Mouse (Mus musculus): ENCODE data around the gene Bahcc1.

The Bahcc1 gene

GRCm38 (mm10) chr11:120208848-120209247 lies 23.9 kb upstream of the Bahcc1 start:
- DNase-seq, result no peak

GRCm38 (mm10) chr11:120209462-120209861 lies 23.3 kb upstream of the Bahcc1 start:
- no peak for DNase-seq

GRCm38 (mm10) chr11:120215726-120216241 lies 17.0 kb upstream of the Bahcc1 start:
- DNase-seq, result peak; percentile 44

- DNase-seq, result no peak
Observed at GRCm38 (mm10) chr11:120216540-120217324, 16.0 kb upstream of the Bahcc1 start.

- DNase-seq, result no peak
Observed at GRCm38 (mm10) chr11:120218176-120218856, 14.4 kb upstream of the Bahcc1 start.

- DNase-seq, result peak; percentile 45
Observed at GRCm38 (mm10) chr11:120218946-120219345, 13.8 kb upstream of the Bahcc1 start.

- DNase-seq, result peak; percentile 52
Observed at GRCm38 (mm10) chr11:120219916-120220522, 12.7 kb upstream of the Bahcc1 start.

GRCm38 (mm10) chr11:120220963-120221827 lies 11.6 kb upstream of the Bahcc1 start:
- DNase-seq, result no peak

- no peak for DNase-seq
Observed at GRCm38 (mm10) chr11:120222425-120223104, 10.2 kb upstream of the Bahcc1 start.

- no peak for DNase-seq
Observed at GRCm38 (mm10) chr11:120223586-120224487, 8.9 kb upstream of the Bahcc1 start.

- DNase-seq, result no peak
Observed at GRCm38 (mm10) chr11:120224488-120225255, 8.1 kb upstream of the Bahcc1 start.

- DNase-seq, result no peak
Observed at GRCm38 (mm10) chr11:120225256-120226195, 7.2 kb upstream of the Bahcc1 start.

- no peak for DNase-seq
Observed at GRCm38 (mm10) chr11:120226421-120227280, 6.1 kb upstream of the Bahcc1 start.

- peak; percentile 50 for DNase-seq
Observed at GRCm38 (mm10) chr11:120227571-120228051, 5.1 kb upstream of the Bahcc1 start.

- no peak for DNase-seq
Observed at GRCm38 (mm10) chr11:120228116-120228890, 4.4 kb upstream of the Bahcc1 start.

- DNase-seq, result no peak
Observed at GRCm38 (mm10) chr11:120228911-120229437, 3.8 kb upstream of the Bahcc1 start.
